8 mouse cellular contexts compared by ENCODE assay signal in genomic region chrX:68313486-68313885, GRCm38 (mm10).
A peak's percentile ranks its signal among the peaks of the same experiment; 100 is the strongest.
DNase-seq lines count a peak whose midpoint lies in the region; TF ChIP-seq lines count a peak whose summit lies in the region.
"Had no signal": no experiment of that assay in that cellular context is flagged by ENCODE, and none has a peak within 500 bp of the region (broad histone marks: within the 10 kb centered on the region; RNA-seq: fewer than 3 reads in every experiment).

No protein-coding gene starts in this region.

- no peak overlapping the region for H3K9ac ChIP-seq in MEL (ENCODE audit: control insufficient read depth, low read depth, low read length, poor library complexity, severe bottlenecking)
- H3K9ac ChIP-seq: liver, embryonic 15.5 days had no signal

- no peaks in the 10 kb centered on the region for H3K4me1 ChIP-seq in MEL (ENCODE audit: control insufficient read depth in 1 of 2, insufficient read depth in 2 of 2, low read length in 2 of 2)
- H3K4me1 ChIP-seq in forebrain, embryonic 10.5 days = no peaks in the 10 kb centered on the region
- H3K4me1 ChIP-seq: liver, embryonic 15.5 days had no signal

- peak; percentile 81 for TF ChIP-seq RAD21 in MEL (IDR thresholded peaks at IDR 0.05; ENCODE audit: low read depth, low read length)

- DNase-seq in MEL (ENCODE audit: low read depth, low spot score) = peak; percentile 66
- DNase-seq in brain, embryonic 14.5 days (ENCODE audit: low read depth) = peak; percentile 93
- DNase-seq in forebrain, embryonic 10.5 days (ENCODE audit: extremely low spot score, low spot score) = peak; percentile 42
- peak; percentile 72 for DNase-seq in heart, postnatal 4 days
- DNase-seq in layer of hippocampus, adult 8-10 months (ENCODE audit: low spot score in 2 of 2) = peak; percentile 71
- DNase-seq in lung, postnatal 25 days (ENCODE audit: low spot score) = peak; percentile 43
- peak; percentile 74 to 76 for DNase-seq in right cerebral cortex, adult 2 months (ENCODE audit: low spot score in 2 of 2)

- H3K4me3 ChIP-seq in MEL (ENCODE audit: control insufficient read depth in 1 of 2, insufficient read depth in 1 of 2, low read depth in 2 of 2, low read length in 2 of 2) = no peak overlapping the region
- H3K4me3 ChIP-seq in forebrain, embryonic 10.5 days = no peak overlapping the region
- H3K4me3 ChIP-seq: liver, embryonic 15.5 days had no signal

- no peaks in the 10 kb centered on the region for H3K9me3 ChIP-seq in MEL (replicated peaks; ENCODE audit: insufficient read depth, low read length)
- no peaks in the 10 kb centered on the region for H3K9me3 ChIP-seq in forebrain, embryonic 10.5 days
- H3K9me3 ChIP-seq: liver, embryonic 15.5 days had no signal

- no peak overlapping the region for H3K27ac ChIP-seq in MEL (ENCODE audit: control insufficient read depth, low read depth, low read length)
- H3K27ac ChIP-seq in forebrain, embryonic 10.5 days = no peak overlapping the region
- H3K27ac ChIP-seq: liver, embryonic 15.5 days had no signal

- TF ChIP-seq CTCF in MEL (IDR thresholded peaks at IDR 0.05 in 2 of 3, conservative IDR thresholded peaks at IDR 0.05 in 1 of 3; ENCODE audit: control insufficient read depth in 1 of 3, insufficient read depth in 1 of 3, low read depth in 2 of 3, low read length in 3 of 3, poor library complexity in 1 of 3, severe bottlenecking in 1 of 3) = peak; percentile 59 to 100 (median 59)
- peak; percentile 76; the same call in 1 of the 2 replicates for TF ChIP-seq CTCF in brain, embryonic 14.5 days (IDR thresholded peaks at IDR 0.05; ENCODE audit: borderline replicate concordance, extremely low read depth, insufficient read depth, insufficient read length)

- H3K36me3 ChIP-seq in MEL (ENCODE audit: control insufficient read depth in 1 of 2, insufficient read depth in 2 of 2, low read length in 2 of 2) = no peaks in the 10 kb centered on the region
- H3K36me3 ChIP-seq in forebrain, embryonic 10.5 days (replicated peaks) = no peaks in the 10 kb centered on the region
- H3K36me3 ChIP-seq: liver, embryonic 15.5 days had no signal

- 22% methylated on average over 7 of the region's 7 CpGs for WGBS in forebrain, embryonic 10.5 days

- TF ChIP-seq EP300 in MEL (IDR thresholded peaks at IDR 0.05; ENCODE audit: low read depth in 1 of 2, low read length in 2 of 2) = no peak

- H3K79me2 ChIP-seq in MEL (ENCODE audit: control insufficient read depth, insufficient read depth, low read length, poor library complexity) = no peaks in the 10 kb centered on the region

- H3K27me3 ChIP-seq in MEL (ENCODE audit: control insufficient read depth in 1 of 2, insufficient read depth in 2 of 2, low read length in 2 of 2) = no peaks in the 10 kb centered on the region
- H3K27me3 ChIP-seq in forebrain, embryonic 10.5 days (ENCODE audit: poor library complexity, severe bottlenecking) = no peaks in the 10 kb centered on the region
- H3K27me3 ChIP-seq: liver, embryonic 15.5 days had no signal

- no peak for TF ChIP-seq POLR2A in MEL (IDR thresholded peaks at IDR 0.05; ENCODE audit: control insufficient read depth in 1 of 2, insufficient read depth in 1 of 2, low read depth in 1 of 2, low read length in 2 of 2, poor library complexity in 1 of 2)
- TF ChIP-seq POLR2A in brain, embryonic 14.5 days (IDR thresholded peaks at IDR 0.05; ENCODE audit: borderline replicate concordance, extremely low read depth, insufficient read depth, insufficient read length, poor library complexity, severe bottlenecking) = no peak

TF ChIP-seq in MEL, 35 proteins besides CTCF, POLR2A, EP300 and RAD21:
- TF ChIP-seq HCFC1 (IDR thresholded peaks at IDR 0.05; ENCODE audit: low read depth, low read length) (no peak), JUND (IDR thresholded peaks at IDR 0.05; ENCODE audit: low read depth, low read length) (no peak), ZC3H11A (IDR thresholded peaks at IDR 0.05; ENCODE audit: low read depth, low read length) (peak; percentile 78), SMC3 (IDR thresholded peaks at IDR 0.05; ENCODE audit: low read depth, low read length) (peak; percentile 90), ELF1 (IDR thresholded peaks at IDR 0.05; ENCODE audit: low read depth, low read length) (no peak), MAZ (IDR thresholded peaks at IDR 0.05; ENCODE audit: low read depth, low read length) (no peak)

Comparison
In these comparisons a context has a peak if more than half of its experiments do, and no peak if none do; other contexts are left out.
1. DNase-seq: peak in every context shown above with its lines; median percentile 93 in brain, embryonic 14.5 days; 75 in right cerebral cortex, adult 2 months; 72 in heart, postnatal 4 days; 71 in layer of hippocampus, adult 8-10 months; 66 in MEL; 43 in lung, postnatal 25 days; 42 in forebrain, embryonic 10.5 days.